Mouse (Mus musculus): ENCODE results near the gene Ttll1. TPM values are rescaled to one million over a fixed set of nuclear protein-coding genes. Genes with fewer than 3 reads are reported as not detected.
A peak's percentile ranks its signal among the peaks of the same experiment; 100 is the strongest.

Ttll1 gene
- total and polyA plus RNA-seq, 3 experiments: 2.5 to 9.9 (median 4.9) TPM

DNA sequence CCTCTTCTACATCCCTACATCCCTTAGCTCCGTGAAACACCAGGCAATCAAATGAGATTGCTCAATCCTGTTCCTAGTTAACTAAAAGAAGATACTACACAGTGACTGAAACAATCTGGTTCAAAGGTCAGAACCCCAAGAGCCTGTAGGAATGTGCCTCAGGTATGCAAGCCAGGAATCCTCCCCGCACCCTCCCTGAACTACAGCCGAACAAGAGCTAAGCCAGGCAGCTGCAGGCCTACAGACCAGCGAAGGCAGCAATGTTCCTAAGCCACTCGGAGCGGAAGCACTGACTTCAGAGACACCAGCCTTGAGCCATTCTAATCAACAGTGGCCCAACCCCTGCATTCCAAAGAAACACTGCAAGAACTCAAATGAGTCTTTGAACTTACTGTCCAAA lies 66.3 kb downstream of the Ttll1 start:
- in situ Hi-C loops (cut with MboI; ENCODE audit: low pct_ligation_motif_present, low pct_unique_long_range_greater_than_20kb, low sequenced_read_pairs): no loop called here

DNA sequence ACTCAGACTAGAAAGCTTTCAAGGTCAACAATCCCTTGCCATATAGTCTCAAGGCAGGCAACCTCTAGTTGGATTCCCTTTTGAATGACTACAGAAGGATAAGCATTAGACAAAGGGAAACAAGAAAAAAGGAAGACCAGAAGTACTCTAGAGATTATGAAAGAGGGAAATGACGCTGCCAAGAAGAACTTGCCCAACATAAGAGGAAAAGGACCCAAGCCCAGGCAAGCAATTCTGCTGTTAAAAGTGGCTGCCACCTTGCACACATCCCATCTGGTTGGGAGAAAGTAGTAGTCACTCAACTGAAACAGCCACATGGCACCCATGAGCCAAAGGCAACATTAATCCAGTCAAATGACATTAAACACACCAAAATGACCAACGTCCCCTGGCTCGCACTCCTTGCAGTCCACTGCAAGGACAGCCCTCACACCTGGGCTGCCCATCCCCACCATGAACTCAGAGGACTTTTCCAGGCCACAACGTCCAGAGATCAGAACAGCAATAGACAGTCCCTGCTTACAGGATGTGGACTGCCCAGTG lies 68.1 kb downstream of the Ttll1 start:
- H3K4me3 ChIP-seq (replicated peaks in 1 of 3; ENCODE audit: low read depth in 2 of 3, low read length in 2 of 3, poor library complexity in 1 of 3): no peak overlapping the region
- H3K27ac ChIP-seq (ENCODE audit: insufficient read depth, low read depth): no peak overlapping the region
- H3K4me2 ChIP-seq (ENCODE audit: insufficient read depth, low read depth, poor library complexity, severe bottlenecking): no peak overlapping the region
- peaks cover 0 to 19% of the 10 kb centered on the region in 2 experiments for H3K36me3 ChIP-seq (replicated peaks in 1 of 2; ENCODE audit: control insufficient read depth in 1 of 2, insufficient read depth in 1 of 2, low read length in 1 of 2)
- no peak for TF ChIP-seq ZKSCAN1 (IDR thresholded peaks at IDR 0.05; ENCODE audit: borderline replicate concordance, low read depth, low read length)
- H3K9me3 ChIP-seq (replicated peaks; ENCODE audit: low read length): no peaks in the 10 kb centered on the region
- H3K4me1 ChIP-seq (ENCODE audit: control insufficient read depth in 1 of 2, insufficient read depth in 2 of 2): peaks cover 8 to 83% of the 10 kb centered on the region in 2 experiments
- H3K9ac ChIP-seq (ENCODE audit: insufficient read depth, low read depth): no peak overlapping the region
- H3K27me3 ChIP-seq (replicated peaks): no peaks in the 10 kb centered on the region
- dilution Hi-C loops (cut with MboI; ENCODE audit: extremely low pct_ligation_motif_present, extremely low pct_unique_long_range_greater_than_20kb, low sequenced_read_pairs): no loop called here
- no peak for DNase-seq (ENCODE audit: extremely low read depth)
- in situ Hi-C loops (cut with MboI; ENCODE audit: low pct_ligation_motif_present, low pct_unique_long_range_greater_than_20kb, low sequenced_read_pairs): no loop called here
- peaks cover 19% of the 10 kb centered on the region for H3K79me2 ChIP-seq (replicated peaks; ENCODE audit: control insufficient read depth, extremely low read depth, insufficient read depth, poor library complexity, severe bottlenecking)

More for the DNA sequence above, 66.3 kb downstream of the Ttll1 start:
- Histone ChIP-seq H3K79me2 (replicated peaks; ENCODE audit: control insufficient read depth, extremely low read depth, insufficient read depth, poor library complexity, severe bottlenecking) (peaks cover 16% of the 10 kb centered on the region), H3K4me1 (ENCODE audit: control insufficient read depth in 1 of 2, insufficient read depth in 2 of 2) (peaks cover 19 to 97% of the 10 kb centered on the region in 2 experiments), H3K9me3 (replicated peaks; ENCODE audit: low read length) (no peaks in the 10 kb centered on the region), H3K9ac (ENCODE audit: insufficient read depth, low read depth) (no peak overlapping the region), H3K4me3 (replicated peaks in 1 of 3; ENCODE audit: low read depth in 2 of 3, low read length in 2 of 3, poor library complexity in 1 of 3) (no peak overlapping the region), H3K27ac (ENCODE audit: insufficient read depth, low read depth) (no peak overlapping the region), H3K36me3 (replicated peaks in 1 of 2; ENCODE audit: control insufficient read depth in 1 of 2, insufficient read depth in 1 of 2, low read length in 1 of 2) (peaks cover 0 to 17% of the 10 kb centered on the region in 2 experiments), H3K27me3 (replicated peaks) (no peaks in the 10 kb centered on the region), H3K4me2 (ENCODE audit: insufficient read depth, low read depth, poor library complexity, severe bottlenecking) (no peak overlapping the region)
- DNase-seq (ENCODE audit: extremely low read depth): no peak
- dilution Hi-C loops (cut with MboI; ENCODE audit: extremely low pct_ligation_motif_present, extremely low pct_unique_long_range_greater_than_20kb, low sequenced_read_pairs): no loop called here
- no peak for TF ChIP-seq HCFC1 (IDR thresholded peaks at IDR 0.05; ENCODE audit: low read depth, low read length)

DNA sequence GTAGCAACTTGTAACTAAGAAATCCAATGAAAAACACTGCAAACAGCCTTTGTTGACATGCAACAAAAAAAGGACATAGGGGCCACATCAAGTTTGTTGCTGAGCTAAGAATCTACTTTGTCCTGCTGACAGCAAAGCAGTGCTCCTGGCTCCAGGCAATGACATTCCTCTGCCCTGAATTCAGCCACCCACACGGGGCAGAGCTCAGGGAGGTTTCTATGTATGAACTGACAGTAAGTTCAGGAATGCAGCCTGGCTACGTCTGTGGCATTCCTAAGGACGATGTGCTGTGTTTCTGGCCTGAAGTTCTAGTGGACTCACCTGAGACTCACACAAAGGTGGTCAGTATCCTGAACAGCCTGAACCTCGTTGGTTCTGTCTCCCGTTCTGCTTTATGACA lies 70.0 kb downstream of the Ttll1 start:
- in situ Hi-C loops (cut with MboI; ENCODE audit: low pct_ligation_motif_present, low pct_unique_long_range_greater_than_20kb, low sequenced_read_pairs) (no loop called here), dilution Hi-C loops (cut with MboI; ENCODE audit: extremely low pct_ligation_motif_present, extremely low pct_unique_long_range_greater_than_20kb, low sequenced_read_pairs) (no loop called here)
- H3K9ac ChIP-seq (ENCODE audit: insufficient read depth, low read depth): no peak overlapping the region
- H3K4me3 ChIP-seq (replicated peaks in 1 of 3; ENCODE audit: low read depth in 2 of 3, low read length in 2 of 3, poor library complexity in 1 of 3): no peak overlapping the region
- H3K79me2 ChIP-seq (replicated peaks; ENCODE audit: control insufficient read depth, extremely low read depth, insufficient read depth, poor library complexity, severe bottlenecking): peaks cover 22% of the 10 kb centered on the region
- H3K9me3 ChIP-seq (replicated peaks; ENCODE audit: low read length): no peaks in the 10 kb centered on the region
- TF ChIP-seq TBP (conservative IDR thresholded peaks at IDR 0.05; ENCODE audit: low read depth, low read length): no peak
- no peak for TF ChIP-seq USF2 (conservative IDR thresholded peaks at IDR 0.05; ENCODE audit: low read depth, low read length)
- TF ChIP-seq HCFC1 (IDR thresholded peaks at IDR 0.05; ENCODE audit: low read depth, low read length): no peak
- peaks cover 0 to 13% of the 10 kb centered on the region in 2 experiments for H3K36me3 ChIP-seq (replicated peaks in 1 of 2; ENCODE audit: control insufficient read depth in 1 of 2, insufficient read depth in 1 of 2, low read length in 1 of 2)
- peaks cover 13 to 83% of the 10 kb centered on the region in 2 experiments for H3K4me1 ChIP-seq (ENCODE audit: control insufficient read depth in 1 of 2, insufficient read depth in 2 of 2)
- no peak for DNase-seq (ENCODE audit: extremely low read depth)
- H3K4me2 ChIP-seq (ENCODE audit: insufficient read depth, low read depth, poor library complexity, severe bottlenecking): no peak overlapping the region
- no peak overlapping the region for H3K27ac ChIP-seq (ENCODE audit: insufficient read depth, low read depth)
- no peaks in the 10 kb centered on the region for H3K27me3 ChIP-seq (replicated peaks)

DNA sequence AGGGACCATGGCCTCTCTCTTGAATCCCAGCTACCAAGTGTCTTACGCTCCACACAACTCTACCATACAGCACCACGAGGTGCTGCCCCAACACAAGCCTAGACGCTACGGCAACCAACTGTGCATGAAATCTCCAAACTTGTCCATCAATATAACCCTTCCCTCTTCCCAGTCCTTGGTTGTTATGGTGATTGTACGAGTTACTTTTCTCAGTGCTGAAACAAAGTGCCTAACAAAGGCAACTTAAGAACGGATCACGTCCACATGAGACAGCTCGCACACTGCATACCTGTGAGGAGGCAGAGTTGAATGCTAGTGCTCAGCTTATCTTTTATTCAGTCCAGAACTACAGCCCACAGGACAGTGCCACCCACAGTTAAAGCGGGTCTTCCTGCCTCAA lies 74.2 kb downstream of the Ttll1 start:
- H3K27ac ChIP-seq (ENCODE audit: insufficient read depth, low read depth): no peak overlapping the region
- no peak overlapping the region for H3K4me3 ChIP-seq (replicated peaks in 1 of 3; ENCODE audit: low read depth in 2 of 3, low read length in 2 of 3, poor library complexity in 1 of 3)
- dilution Hi-C loops (cut with MboI; ENCODE audit: extremely low pct_ligation_motif_present, extremely low pct_unique_long_range_greater_than_20kb, low sequenced_read_pairs): no loop called here
- H3K9ac ChIP-seq (ENCODE audit: insufficient read depth, low read depth): no peak overlapping the region
- in situ Hi-C loops (cut with MboI; ENCODE audit: low pct_ligation_motif_present, low pct_unique_long_range_greater_than_20kb, low sequenced_read_pairs): no loop called here
- H3K4me1 ChIP-seq (ENCODE audit: control insufficient read depth in 1 of 2, insufficient read depth in 2 of 2): peaks cover 22 to 70% of the 10 kb centered on the region in 2 experiments
- H3K27me3 ChIP-seq (replicated peaks): no peaks in the 10 kb centered on the region
- H3K36me3 ChIP-seq (replicated peaks in 1 of 2; ENCODE audit: control insufficient read depth in 1 of 2, insufficient read depth in 1 of 2, low read length in 1 of 2): peaks cover 0 to 7% of the 10 kb centered on the region in 2 experiments
- no peaks in the 10 kb centered on the region for H3K9me3 ChIP-seq (replicated peaks; ENCODE audit: low read length)
- peak; percentile 20 for TF ChIP-seq RAD21 (IDR thresholded peaks at IDR 0.05; ENCODE audit: low read depth, low read length)
- TF ChIP-seq CTCF (conservative IDR thresholded peaks at IDR 0.05 in 1 of 2, IDR thresholded peaks at IDR 0.05 in 1 of 2; ENCODE audit: low read depth in 2 of 2, low read length in 2 of 2): peak in 1 of 2 experiments; percentile 28; a peak in 1 of 4 replicates
- TF ChIP-seq MAZ (IDR thresholded peaks at IDR 0.05; ENCODE audit: low read depth, low read length): no peak
- DNase-seq (ENCODE audit: extremely low read depth): no peak
- H3K79me2 ChIP-seq (replicated peaks; ENCODE audit: control insufficient read depth, extremely low read depth, insufficient read depth, poor library complexity, severe bottlenecking): peaks cover 17% of the 10 kb centered on the region
- H3K4me2 ChIP-seq (ENCODE audit: insufficient read depth, low read depth, poor library complexity, severe bottlenecking): no peak overlapping the region
